Mouse (Mus musculus) cerebellum, postnatal 10 days (tissue): ENCODE data around the gene Apeh.

Source experiments
- DNase-seq, 2 experiments: peaks; one replicate each; pipeline ENCODE4 v3.0.0; 2021; ENCODE audit warnings: mixed read lengths in 2 of 2

The Apeh gene

GRCm38 (mm10) chr9:108119891-108120411, 25.5 kb upstream of the Apeh start:
- no peak for DNase-seq

GRCm38 (mm10) chr9:108117143-108117542, 22.7 kb upstream of the Apeh start:
- peak in 1 of 2 experiments; percentile 8 for DNase-seq

GRCm38 (mm10) chr9:108115290-108116077, 21.1 kb upstream of the Apeh start:
- peak in 1 of 2 experiments; percentile 38 for DNase-seq

GRCm38 (mm10) chr9:108112719-108113340, 18.4 kb upstream of the Apeh start:
- peak; percentile 70 to 81 for DNase-seq

- DNase-seq = peak in 1 of 2 experiments; percentile 57
Measured at GRCm38 (mm10) chr9:108111593-108112121, 17.3 kb upstream of the Apeh start.

GRCm38 (mm10) chr9:108111101-108111592, 16.7 kb upstream of the Apeh start:
- peak in 1 of 2 experiments; percentile 42 for DNase-seq

GRCm38 (mm10) chr9:108110160-108110559, 15.8 kb upstream of the Apeh start:
- DNase-seq = no peak

- no peak for DNase-seq
Measured at GRCm38 (mm10) chr9:108107867-108108266, 13.5 kb upstream of the Apeh start.

- no peak for DNase-seq
Measured at GRCm38 (mm10) chr9:108106090-108106489, 11.7 kb upstream of the Apeh start.

GRCm38 (mm10) chr9:108105549-108105863, 11.1 kb upstream of the Apeh start:
- DNase-seq = no peak

GRCm38 (mm10) chr9:108104766-108105548, 10.6 kb upstream of the Apeh start:
- DNase-seq = peak; percentile 66

GRCm38 (mm10) chr9:108099619-108100018, 5.2 kb upstream of the Apeh start:
- peak; percentile 77 to 83 for DNase-seq

GRCm38 (mm10) chr9:108095949-108096712, 1.7 kb upstream of the Apeh start:
- no peak for DNase-seq

GRCm38 (mm10) chr9:108095518-108095917, 1.1 kb upstream of the Apeh start:
- DNase-seq = peak; percentile 85 to 86

- DNase-seq = peak in 1 of 2 experiments; percentile 47
Measured at GRCm38 (mm10) chr9:108094998-108095411, 599 bp upstream of the Apeh start.

GRCm38 (mm10) chr9:108093586-108093985, 820 bp downstream of the Apeh start:
- DNase-seq = peak; percentile 54 to 58

GRCm38 (mm10) chr9:108090611-108091120, 3.7 kb downstream of the Apeh start:
- DNase-seq = no peak

- DNase-seq = no peak
Measured at GRCm38 (mm10) chr9:108085261-108085660, 9.1 kb downstream of the Apeh start.

GRCm38 (mm10) chr9:108083561-108083960, 10.8 kb downstream of the Apeh start:
- DNase-seq = no peak

GRCm38 (mm10) chr9:108082988-108083431, 11.4 kb downstream of the Apeh start, which contains the start of gene Rnf123:
TSS of gene Rnf123 (minus strand) at chr9:108083346.
- no peak for DNase-seq

- DNase-seq = peak; percentile 59 to 62
Measured at GRCm38 (mm10) chr9:108082549-108082948, 11.9 kb downstream of the Apeh start.

GRCm38 (mm10) chr9:108080168-108080567, 14.2 kb downstream of the Apeh start, which contains the start of gene Mst1:
TSS of gene Mst1 (plus strand) at chr9:108080436.
- no peak for DNase-seq
